Mouse (Mus musculus): ENCODE measurements at regions not wholly inside any gene's neighbourhood (a gene's known extent, or its start where the extent isn't known, plus 50 kb on each side); places are given as distances from the start of the nearest gene placed in this dataset.
"Not testable (repeated sequence)": the region's sequence is repeated elsewhere in the genome, so short reads cannot be mapped to it uniquely, and the experiment has no call there.

GRCm38 (mm10) chr1:161728546-161729206, 59.6 kb downstream of the Fasl start:
- Histone ChIP-seq H3K4me3 (replicated peaks; ENCODE audit: insufficient read depth, low read depth, low read length) (no peak overlapping the region), H3K27me3 (ENCODE audit: control insufficient read depth, insufficient read depth, low read length) (no peaks in the 10 kb centered on the region), H3K4me1 (ENCODE audit: control insufficient read depth, insufficient read depth, low read length) (no peaks in the 10 kb centered on the region), H3K27ac (ENCODE audit: insufficient read depth, low read length) (no peak overlapping the region)
- TF ChIP-seq POLR2A (IDR thresholded peaks at IDR 0.05; ENCODE audit: borderline replicate concordance, insufficient read depth, low read length) (no peak), CTCF (IDR thresholded peaks at IDR 0.05; ENCODE audit: borderline replicate concordance, insufficient read depth, low read depth, low read length) (no peak)
- DNase-seq: no peak
- WGBS: 88% methylated on average over 7 of the region's 7 CpGs

DNA sequence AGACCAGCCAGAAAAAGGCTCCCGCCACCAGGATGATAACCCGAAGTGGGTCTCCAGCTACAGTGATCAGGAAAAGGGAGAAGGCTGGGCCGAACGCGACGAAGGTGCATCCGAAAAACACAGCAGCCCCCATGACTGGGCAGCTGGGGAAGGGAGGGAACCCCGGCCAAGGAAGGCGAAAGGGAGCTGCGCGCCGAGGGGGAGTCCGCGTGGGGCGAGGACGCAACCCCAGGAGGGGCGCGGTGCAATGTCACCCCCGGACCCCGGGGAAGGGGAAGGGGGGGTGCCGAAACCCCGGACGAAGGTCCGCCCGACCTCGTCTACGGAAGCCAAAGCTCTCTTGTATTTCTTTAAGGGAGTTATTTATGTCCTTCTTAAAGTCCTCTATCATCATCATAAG, 60.9 kb downstream of the Fasl start:
- H3K4me1 ChIP-seq (ENCODE audit: control insufficient read depth, insufficient read depth, low read length); H3K4me3 ChIP-seq (replicated peaks; ENCODE audit: insufficient read depth, low read depth, low read length); H3K27me3 ChIP-seq (ENCODE audit: control insufficient read depth, insufficient read depth, low read length); DNase-seq; H3K27ac ChIP-seq (ENCODE audit: insufficient read depth, low read length): not testable (repeated sequence)
- WGBS: 92% methylated on average over 13 of the region's 27 CpGs

- H3K4me1 ChIP-seq (ENCODE audit: control insufficient read depth, insufficient read depth, low read length); H3K4me3 ChIP-seq (replicated peaks; ENCODE audit: insufficient read depth, low read depth, low read length); H3K27me3 ChIP-seq (ENCODE audit: control insufficient read depth, insufficient read depth, low read length); H3K27ac ChIP-seq (ENCODE audit: insufficient read depth, low read length); DNase-seq: not testable (repeated sequence)
- 100% methylated on average over 1 of the region's 10 CpGs for WGBS
Measured at GRCm38 (mm10) chr1:161726098-161726497, 62.2 kb downstream of the Fasl start.

- no peaks in the 10 kb centered on the region for H3K27me3 ChIP-seq (ENCODE audit: control insufficient read depth, insufficient read depth, low read length)
- WGBS: 23% methylated on average over 3 of the region's 3 CpGs
- no peak overlapping the region for H3K27ac ChIP-seq (ENCODE audit: insufficient read depth, low read length)
- TF ChIP-seq CTCF (IDR thresholded peaks at IDR 0.05; ENCODE audit: borderline replicate concordance, insufficient read depth, low read depth, low read length) (no peak), POLR2A (IDR thresholded peaks at IDR 0.05; ENCODE audit: borderline replicate concordance, insufficient read depth, low read length) (no peak)
- H3K4me3 ChIP-seq (replicated peaks; ENCODE audit: insufficient read depth, low read depth, low read length): no peak overlapping the region
- H3K4me1 ChIP-seq (ENCODE audit: control insufficient read depth, insufficient read depth, low read length): no peaks in the 10 kb centered on the region
- no peak for DNase-seq
Measured at GRCm38 (mm10) chr1:161719876-161720275, 68.4 kb downstream of the Fasl start.

DNA sequence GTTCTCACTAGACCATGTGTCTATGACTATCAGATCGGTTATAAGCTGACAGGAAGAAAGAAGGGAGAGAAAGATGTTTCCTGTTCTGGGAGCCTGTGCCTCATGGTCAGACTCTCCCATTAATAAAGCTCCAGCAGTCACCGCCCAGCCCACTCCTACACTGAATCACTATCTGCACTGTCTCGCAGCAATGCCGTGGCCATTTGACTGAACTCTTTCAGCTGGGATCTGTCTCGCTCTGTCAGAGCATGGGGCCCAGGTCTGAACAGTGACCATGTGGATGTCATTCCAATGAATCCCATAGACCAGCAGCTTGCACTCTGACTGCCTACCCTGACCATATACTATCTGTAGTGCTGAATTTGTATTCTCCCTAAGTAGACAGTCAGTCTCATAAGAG, 70.0 kb downstream of the Fasl start:
- 57% methylated on average over 5 of the region's 5 CpGs for WGBS
- TF ChIP-seq CTCF (IDR thresholded peaks at IDR 0.05; ENCODE audit: borderline replicate concordance, insufficient read depth, low read depth, low read length) (no peak), POLR2A (IDR thresholded peaks at IDR 0.05; ENCODE audit: borderline replicate concordance, insufficient read depth, low read length) (no peak)
- no peak for DNase-seq

GRCm38 (mm10) chr1:161712918-161713317, 75.4 kb downstream of the Fasl start:
- Histone ChIP-seq H3K4me1 (ENCODE audit: control insufficient read depth, insufficient read depth, low read length) (no peaks in the 10 kb centered on the region), H3K27ac (ENCODE audit: insufficient read depth, low read length) (no peak overlapping the region), H3K4me3 (replicated peaks; ENCODE audit: insufficient read depth, low read depth, low read length) (no peak overlapping the region), H3K27me3 (ENCODE audit: control insufficient read depth, insufficient read depth, low read length) (no peaks in the 10 kb centered on the region)
- peak; percentile 12 to 23 for DNase-seq
- TF ChIP-seq CTCF (IDR thresholded peaks at IDR 0.05; ENCODE audit: borderline replicate concordance, insufficient read depth, low read depth, low read length): no peak
- TF ChIP-seq POLR2A (IDR thresholded peaks at IDR 0.05; ENCODE audit: borderline replicate concordance, insufficient read depth, low read length): no peak
- 35% methylated on average over 10 of the region's 10 CpGs for WGBS

More for the DNA sequence above, 70.0 kb downstream of the Fasl start:
- Histone ChIP-seq H3K4me3 (replicated peaks; ENCODE audit: insufficient read depth, low read depth, low read length) (no peak overlapping the region), H3K27ac (ENCODE audit: insufficient read depth, low read length) (no peak overlapping the region), H3K27me3 (ENCODE audit: control insufficient read depth, insufficient read depth, low read length) (no peaks in the 10 kb centered on the region), H3K4me1 (ENCODE audit: control insufficient read depth, insufficient read depth, low read length) (no peaks in the 10 kb centered on the region)

- no peak overlapping the region for H3K27ac ChIP-seq (ENCODE audit: insufficient read depth, low read length)
- H3K4me1 ChIP-seq (ENCODE audit: control insufficient read depth, insufficient read depth, low read length): no peaks in the 10 kb centered on the region
- no peak overlapping the region for H3K4me3 ChIP-seq (replicated peaks; ENCODE audit: insufficient read depth, low read depth, low read length)
- 19% methylated on average over 3 of the region's 3 CpGs for WGBS
- no peak for TF ChIP-seq POLR2A (IDR thresholded peaks at IDR 0.05; ENCODE audit: borderline replicate concordance, insufficient read depth, low read length)
- TF ChIP-seq CTCF (IDR thresholded peaks at IDR 0.05; ENCODE audit: borderline replicate concordance, insufficient read depth, low read depth, low read length): no peak
- H3K27me3 ChIP-seq (ENCODE audit: control insufficient read depth, insufficient read depth, low read length): no peaks in the 10 kb centered on the region
- no peak for DNase-seq
Measured at GRCm38 (mm10) chr1:161712283-161712682, 76.0 kb downstream of the Fasl start.

DNA sequence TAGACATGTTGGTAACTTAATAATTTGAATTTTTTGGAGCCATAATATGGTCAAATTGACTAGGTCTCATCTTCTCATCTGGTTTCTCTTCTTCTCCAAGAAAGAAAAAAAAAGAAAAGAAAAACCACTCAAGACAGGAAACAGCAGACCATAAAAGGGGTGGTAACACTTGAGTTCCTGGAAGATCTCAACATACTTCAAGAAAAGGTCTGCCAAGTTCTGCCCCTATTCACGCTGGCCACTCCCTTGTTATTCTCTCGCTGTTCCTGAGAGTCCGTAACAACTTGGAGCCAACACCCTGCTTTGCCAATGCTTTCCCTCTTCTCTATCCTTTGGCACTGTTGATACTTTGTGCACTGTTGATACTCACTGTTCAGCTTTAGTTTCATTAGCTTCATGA, 81.2 kb downstream of the Fasl start:
- H3K27ac ChIP-seq (ENCODE audit: insufficient read depth, low read length): no peak overlapping the region
- no peak for TF ChIP-seq CTCF (IDR thresholded peaks at IDR 0.05; ENCODE audit: borderline replicate concordance, insufficient read depth, low read depth, low read length)
- TF ChIP-seq POLR2A (IDR thresholded peaks at IDR 0.05; ENCODE audit: borderline replicate concordance, insufficient read depth, low read length): no peak
- H3K4me3 ChIP-seq (replicated peaks; ENCODE audit: insufficient read depth, low read depth, low read length): no peak overlapping the region
- H3K4me1 ChIP-seq (ENCODE audit: control insufficient read depth, insufficient read depth, low read length): no peaks in the 10 kb centered on the region
- H3K27me3 ChIP-seq (ENCODE audit: control insufficient read depth, insufficient read depth, low read length): no peaks in the 10 kb centered on the region
- no peak for DNase-seq
- 65% methylated on average over 3 of the region's 3 CpGs for WGBS
